Mouse (Mus musculus) embryonic facial prominence, embryonic 15.5 days (tissue): ENCODE measurements at regions not wholly inside any gene's neighbourhood (a gene's known extent, or its start where the extent isn't known, plus 50 kb on each side); places are given as distances from the start of the nearest gene placed in this dataset.

ENCODE experiments used
- ATAC-seq: fragments of 200-750 bp; cut with Nextera tagmentation; 2 replicates; pipeline ENCODE4 v1.8.0; 2017; ENCODE audit warnings: low read depth, moderate TSS enrichment; ENCODE audit not compliant: insufficient number of reproducible peaks, low FRiP score, low TSS enrichment
- H3K27ac ChIP-seq: fragments of 300-500 bp; sonication (generic); replicated peaks from 2 replicates; pipeline ENCODE4 v1.5.1; 2015; ENCODE audit warnings: mild to moderate bottlenecking, inconsistent platforms
- H3K27me3 ChIP-seq: fragments of 300-500 bp; sonication (generic); 2 replicates; pipeline ENCODE4 v1.6.1; 2015; ENCODE audit warnings: inconsistent platforms
- H3K36me3 ChIP-seq: fragments of 300-500 bp; sonication (generic); 2 replicates; pipeline ENCODE4 v1.6.1; 2015; ENCODE audit warnings: mild to moderate bottlenecking, inconsistent platforms
- H3K4me1 ChIP-seq: fragments of 300-500 bp; sonication (generic); 2 replicates; pipeline ENCODE4 v1.6.1; 2015; ENCODE audit warnings: inconsistent platforms
- H3K4me2 ChIP-seq: fragments of 300-500 bp; sonication (generic); replicated peaks from 2 replicates; pipeline ENCODE4 v1.6.1; 2015; ENCODE audit warnings: mild to moderate bottlenecking, inconsistent platforms
- H3K4me3 ChIP-seq: fragments of 300-500 bp; sonication (generic); replicated peaks from 2 replicates; pipeline ENCODE4 v1.5.1; 2015; ENCODE audit warnings: mild to moderate bottlenecking, inconsistent platforms
- H3K9ac ChIP-seq: fragments of 300-500 bp; sonication (generic); 2 replicates; pipeline ENCODE4 v1.6.1; 2015; ENCODE audit warnings: inconsistent platforms
- H3K9me3 ChIP-seq: fragments of 300-500 bp; sonication (generic); replicated peaks from 2 replicates; pipeline ENCODE4 v1.6.1; 2016; ENCODE audit warnings: inconsistent platforms
- WGBS: fragments of 180-500 bp; shearing (Covaris S2); methylation state at CpG from one replicate; pipeline ENCODE4 v1.1.7; 2015; 5-methylcytosine and 5-hydroxymethylcytosine counted together

- H3K4me3 ChIP-seq, result no peak overlapping the region
- no peak for ATAC-seq
- H3K27me3 ChIP-seq, result 0 out of 2 replicates have a peak, but pooled peaks cover 4% of the 10 kb centered on the region
- H3K9ac ChIP-seq, result no peak overlapping the region
- no peaks in the 10 kb centered on the region for H3K4me1 ChIP-seq
- H3K36me3 ChIP-seq, result no peaks in the 10 kb centered on the region
- 20% methylated on average over 5 of the region's 5 CpGs for WGBS
- H3K27ac ChIP-seq, result no peak overlapping the region
- H3K4me2 ChIP-seq, result no peak overlapping the region
- no peaks in the 10 kb centered on the region for H3K9me3 ChIP-seq
Observed at GRCm38 (mm10) chr19:14802909-14803650, 205.2 kb upstream of the Tle4 start.

DNA sequence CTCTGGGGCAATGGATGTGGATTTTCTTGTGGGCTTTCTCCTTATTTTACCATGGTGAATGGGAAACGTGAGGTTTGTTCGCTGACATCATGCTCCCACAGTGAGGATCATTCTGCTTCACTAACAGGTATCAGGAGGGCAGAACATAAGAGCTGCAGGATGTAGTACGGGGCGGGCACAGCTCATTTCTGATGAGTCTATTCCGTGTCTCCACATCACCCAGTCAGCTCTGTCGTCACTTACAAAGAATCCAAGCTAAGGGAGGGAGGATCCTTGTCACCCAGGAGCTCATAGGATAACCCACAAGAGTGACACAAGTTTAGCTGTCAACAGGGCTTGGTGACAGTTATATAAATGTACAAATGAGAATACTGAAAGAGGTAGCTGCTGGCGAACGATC lies 203.8 kb upstream of the Tle4 start:
- Histone ChIP-seq H3K27ac (no peak overlapping the region), H3K4me2 (no peak overlapping the region), H3K4me3 (no peak overlapping the region), H3K9me3 (no peaks in the 10 kb centered on the region), H3K9ac (no peak overlapping the region), H3K36me3 (no peaks in the 10 kb centered on the region), H3K27me3 (0 out of 2 replicates have a peak, but pooled peaks cover 4% of the 10 kb centered on the region), H3K4me1 (no peaks in the 10 kb centered on the region)
- ATAC-seq, result no peak
- WGBS, result 80% methylated on average over 8 of the region's 8 CpGs

DNA sequence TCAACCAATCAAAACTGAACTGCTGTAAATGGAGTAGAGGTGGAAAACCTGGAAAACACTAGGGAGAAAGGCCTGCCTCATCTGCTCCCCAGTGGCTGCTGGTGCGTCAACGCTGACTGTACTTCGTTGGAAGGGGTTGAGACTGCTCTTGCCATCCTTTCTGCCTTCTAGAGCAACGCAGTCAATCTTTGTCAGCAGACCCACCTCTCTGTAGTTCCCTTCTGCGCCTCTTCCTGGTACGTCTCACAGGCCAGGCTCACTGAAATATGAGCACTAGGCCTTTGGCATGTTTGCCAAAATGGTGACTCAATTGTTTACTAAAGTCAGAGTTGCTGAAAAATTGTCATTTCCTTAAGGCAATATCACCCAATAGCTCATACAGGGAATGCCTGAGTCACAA lies 201.2 kb upstream of the Tle4 start:
- no peak overlapping the region for H3K4me3 ChIP-seq
- no peaks in the 10 kb centered on the region for H3K36me3 ChIP-seq
- no peak overlapping the region for H3K4me2 ChIP-seq
- H3K27ac ChIP-seq, result no peak overlapping the region
- H3K27me3 ChIP-seq, result 0 out of 2 replicates have a peak, but pooled peaks cover 4% of the 10 kb centered on the region
- no peak for ATAC-seq
- no peak overlapping the region for H3K9ac ChIP-seq
- H3K9me3 ChIP-seq, result no peaks in the 10 kb centered on the region
- no peaks in the 10 kb centered on the region for H3K4me1 ChIP-seq
- 80% methylated on average over 6 of the region's 6 CpGs for WGBS

- Histone ChIP-seq H3K4me2 (no peak overlapping the region), H3K4me1 (no peaks in the 10 kb centered on the region), H3K9ac (no peak overlapping the region), H3K36me3 (no peaks in the 10 kb centered on the region), H3K9me3 (no peaks in the 10 kb centered on the region), H3K27ac (no peak overlapping the region), H3K27me3 (0 out of 2 replicates have a peak, but pooled peaks cover 4% of the 10 kb centered on the region), H3K4me3 (no peak overlapping the region)
- WGBS, result 82% methylated on average over 7 of the region's 7 CpGs
- no peak for ATAC-seq
Observed at GRCm38 (mm10) chr19:14798417-14798816, 200.6 kb upstream of the Tle4 start.

- Histone ChIP-seq H3K27me3 (no peaks in the 10 kb centered on the region), H3K9me3 (no peaks in the 10 kb centered on the region), H3K4me2 (no peak overlapping the region), H3K4me1 (no peaks in the 10 kb centered on the region), H3K4me3 (no peak overlapping the region), H3K36me3 (no peaks in the 10 kb centered on the region), H3K9ac (no peak overlapping the region), H3K27ac (no peak overlapping the region)
- WGBS, result 76% methylated on average over 5 of the region's 5 CpGs
- ATAC-seq, result no peak
Observed at GRCm38 (mm10) chr19:14795910-14796309, 198.1 kb upstream of the Tle4 start.

- WGBS, result 91% methylated on average over 1 of the region's 1 CpGs
- ATAC-seq, result no peak
- H3K4me1 ChIP-seq, result no peaks in the 10 kb centered on the region
- no peaks in the 10 kb centered on the region for H3K36me3 ChIP-seq
- H3K9me3 ChIP-seq, result no peaks in the 10 kb centered on the region
- no peak overlapping the region for H3K9ac ChIP-seq
- H3K27me3 ChIP-seq, result no peaks in the 10 kb centered on the region
- H3K4me3 ChIP-seq, result no peak overlapping the region
- no peak overlapping the region for H3K27ac ChIP-seq
- H3K4me2 ChIP-seq, result no peak overlapping the region
Observed at GRCm38 (mm10) chr19:14789992-14790391, 192.1 kb upstream of the Tle4 start.

DNA sequence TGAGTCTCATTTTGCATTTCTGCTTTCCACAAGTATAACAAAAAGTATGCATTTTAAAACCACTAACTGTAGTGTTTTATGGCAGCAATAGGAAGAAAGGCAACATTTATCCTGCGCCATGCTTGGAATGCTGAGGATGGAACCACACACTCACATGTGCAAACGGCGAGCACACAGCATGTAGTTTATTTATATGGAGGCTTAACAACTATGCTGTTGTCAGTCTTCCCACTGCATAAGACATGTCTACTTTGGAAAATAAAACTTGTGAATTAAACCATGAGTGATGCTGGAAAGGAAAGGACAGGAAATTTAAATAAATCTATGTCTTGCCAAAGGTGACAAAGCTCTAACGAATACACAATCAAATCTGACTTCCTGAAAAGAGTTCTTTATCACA lies 190.8 kb upstream of the Tle4 start:
- no peak overlapping the region for H3K27ac ChIP-seq
- no peak for ATAC-seq
- no peak overlapping the region for H3K4me2 ChIP-seq
- H3K4me3 ChIP-seq, result no peak overlapping the region
- H3K9me3 ChIP-seq, result no peaks in the 10 kb centered on the region
- H3K27me3 ChIP-seq, result no peaks in the 10 kb centered on the region
- WGBS, result 78% methylated on average over 4 of the region's 4 CpGs
- H3K36me3 ChIP-seq, result no peaks in the 10 kb centered on the region
- H3K9ac ChIP-seq, result no peak overlapping the region
- H3K4me1 ChIP-seq, result no peaks in the 10 kb centered on the region

- Histone ChIP-seq H3K27me3 (no peaks in the 10 kb centered on the region), H3K9me3 (no peaks in the 10 kb centered on the region), H3K4me3 (no peak overlapping the region), H3K36me3 (no peaks in the 10 kb centered on the region), H3K4me1 (no peaks in the 10 kb centered on the region), H3K27ac (no peak overlapping the region), H3K4me2 (no peak overlapping the region), H3K9ac (no peak overlapping the region)
- ATAC-seq, result no peak
- 85% methylated on average over 8 of the region's 8 CpGs for WGBS
Observed at GRCm38 (mm10) chr19:14786868-14787267, 189.0 kb upstream of the Tle4 start.

GRCm38 (mm10) chr19:14785661-14786060 lies 187.8 kb upstream of the Tle4 start:
- H3K4me3 ChIP-seq, result no peak overlapping the region
- no peaks in the 10 kb centered on the region for H3K27me3 ChIP-seq
- H3K4me2 ChIP-seq, result no peak overlapping the region
- no peaks in the 10 kb centered on the region for H3K36me3 ChIP-seq
- no peak overlapping the region for H3K9ac ChIP-seq
- ATAC-seq, result no peak
- H3K4me1 ChIP-seq, result no peaks in the 10 kb centered on the region
- H3K9me3 ChIP-seq, result no peaks in the 10 kb centered on the region
- 54% methylated on average over 3 of the region's 3 CpGs for WGBS
- H3K27ac ChIP-seq, result no peak overlapping the region

GRCm38 (mm10) chr19:14777709-14778108 lies 179.9 kb upstream of the Tle4 start:
- no peak for ATAC-seq
- no peaks in the 10 kb centered on the region for H3K27me3 ChIP-seq
- H3K4me3 ChIP-seq, result no peak overlapping the region
- no peak overlapping the region for H3K9ac ChIP-seq
- 0 out of 2 replicates have a peak, but pooled peaks cover 3% of the 10 kb centered on the region for H3K4me1 ChIP-seq
- WGBS, result 32% methylated on average over 7 of the region's 7 CpGs
- no peaks in the 10 kb centered on the region for H3K9me3 ChIP-seq
- H3K4me2 ChIP-seq, result no peak overlapping the region
- no peaks in the 10 kb centered on the region for H3K36me3 ChIP-seq
- no peak overlapping the region for H3K27ac ChIP-seq

GRCm38 (mm10) chr19:14777198-14777597 lies 179.3 kb upstream of the Tle4 start:
- H3K4me3 ChIP-seq, result no peak overlapping the region
- H3K4me2 ChIP-seq, result no peak overlapping the region
- no peaks in the 10 kb centered on the region for H3K9me3 ChIP-seq
- no peak overlapping the region for H3K27ac ChIP-seq
- no peaks in the 10 kb centered on the region for H3K27me3 ChIP-seq
- WGBS, result 9% methylated on average over 10 of the region's 10 CpGs
- ATAC-seq, result no peak
- no peak overlapping the region for H3K9ac ChIP-seq
- 0 out of 2 replicates have a peak, but pooled peaks cover 3% of the 10 kb centered on the region for H3K4me1 ChIP-seq
- no peaks in the 10 kb centered on the region for H3K36me3 ChIP-seq

DNA sequence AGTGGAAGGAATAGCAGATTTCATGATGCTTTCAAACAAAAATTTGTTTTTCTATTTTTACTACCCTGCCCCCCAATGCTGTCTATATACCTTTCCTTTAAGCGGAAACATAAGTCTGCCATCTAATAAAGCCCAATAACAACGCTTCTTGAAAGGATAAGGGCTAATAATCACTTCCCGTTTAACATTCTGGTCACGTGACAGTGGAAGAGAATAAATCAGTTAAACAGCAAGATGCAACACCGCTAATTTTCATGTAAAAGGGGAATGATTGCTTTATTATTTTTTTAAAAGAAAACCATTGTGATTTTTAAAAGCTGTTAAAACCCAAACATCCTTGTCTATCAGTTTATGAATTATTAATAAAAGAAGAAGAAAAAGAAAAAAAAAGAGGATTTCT lies 178.9 kb upstream of the Tle4 start:
- no peak for ATAC-seq
- Histone ChIP-seq H3K27me3 (no peaks in the 10 kb centered on the region), H3K9me3 (no peaks in the 10 kb centered on the region), H3K9ac (no peak overlapping the region), H3K4me3 (no peak overlapping the region), H3K4me2 (no peak overlapping the region), H3K27ac (no peak overlapping the region), H3K36me3 (no peaks in the 10 kb centered on the region), H3K4me1 (0 out of 2 replicates have a peak, but pooled peaks cover 3% of the 10 kb centered on the region)
- WGBS, result 71% methylated on average over 5 of the region's 5 CpGs
